Mouse (Mus musculus): ENCODE measurements around the gene Fam160a1. TPM values are rescaled to one million over a fixed set of nuclear protein-coding genes. Genes with fewer than 3 reads are reported as not detected.

Fam160a1 gene
- polyA plus RNA-seq, 1 experiment from 2014 or later, result 0.64 TPM

DNA sequence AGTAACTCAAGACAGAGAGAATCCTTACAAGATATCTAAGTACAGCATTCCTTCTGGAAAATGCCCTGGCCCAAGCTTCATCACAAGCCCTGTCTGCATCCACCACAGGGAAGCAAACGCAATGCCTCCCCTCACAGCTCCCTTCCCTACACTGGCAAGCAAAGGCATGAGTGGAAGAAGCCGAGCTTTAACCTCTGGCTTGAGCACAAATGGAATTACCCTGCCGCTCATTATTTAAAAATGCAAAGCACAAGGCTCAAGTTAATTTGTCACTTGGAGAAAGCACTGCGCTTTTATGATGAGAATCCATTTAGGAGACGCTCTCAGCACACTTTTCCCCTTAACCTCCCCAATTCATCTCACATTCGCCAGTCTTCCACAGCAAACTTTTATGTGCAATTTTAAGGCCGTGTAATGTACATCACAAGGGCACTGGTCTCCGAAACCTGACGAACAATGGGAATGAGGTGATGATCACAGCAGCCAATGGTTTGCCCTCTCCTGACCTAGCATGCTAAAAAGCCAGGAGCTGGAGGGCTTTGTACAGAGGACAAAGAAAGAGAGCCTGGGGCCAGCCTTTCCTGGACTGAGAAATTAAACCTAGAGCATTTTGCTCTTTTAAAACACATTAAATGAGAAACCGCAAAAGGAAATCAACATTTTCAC, 15.5 kb upstream of the Fam160a1 start:
- no peaks in the 10 kb centered on the region for H3K27me3 ChIP-seq (ENCODE audit: control insufficient read depth, insufficient read depth, low read length)
- no peaks in the 10 kb centered on the region for H3K4me1 ChIP-seq (replicated peaks; ENCODE audit: control insufficient read depth, insufficient read depth, low read length)
- no peak overlapping the region for H3K4me3 ChIP-seq (ENCODE audit: low read depth, low read length)
- 57% methylated on average over 10 of the region's 10 CpGs for WGBS
- no peak overlapping the region for H3K9ac ChIP-seq (ENCODE audit: low read length)
- DNase-seq (ENCODE audit: low spot score), result no peak
- no peak overlapping the region for H3K27ac ChIP-seq (ENCODE audit: low read depth, low read length)
- H3K36me3 ChIP-seq (ENCODE audit: control insufficient read depth, insufficient read depth, low read length), result no peaks in the 10 kb centered on the region
- H3K9me3 ChIP-seq (ENCODE audit: control insufficient read depth, low read length), result no peaks in the 10 kb centered on the region
- no peak overlapping the region for H3K4me2 ChIP-seq (ENCODE audit: low read depth, low read length, severe bottlenecking)
- no peak for ATAC-seq (replicated peaks; ENCODE audit: low FRiP score)

DNA sequence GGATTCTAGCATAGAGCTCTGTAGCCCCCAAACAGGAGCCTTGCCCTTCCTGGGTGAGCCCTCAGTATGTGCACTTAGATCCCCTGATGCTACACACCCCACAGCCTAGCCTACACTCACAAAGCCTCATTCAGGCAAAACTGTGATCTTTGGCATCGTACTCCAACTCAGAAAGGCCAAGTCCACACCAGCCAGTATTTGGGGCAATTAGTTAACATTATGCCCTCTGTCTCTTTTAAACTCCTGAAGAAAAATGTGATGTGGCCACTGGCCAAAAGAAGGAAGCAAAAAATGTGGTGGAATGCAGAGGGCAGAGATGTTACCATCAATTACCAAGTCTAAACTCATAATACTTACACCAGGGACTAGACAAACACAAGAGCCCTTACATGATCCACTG, 14.7 kb upstream of the Fam160a1 start:
- H3K27me3 ChIP-seq (ENCODE audit: control insufficient read depth, insufficient read depth, low read length), result no peaks in the 10 kb centered on the region
- no peak for ATAC-seq (replicated peaks; ENCODE audit: low FRiP score)
- DNase-seq (ENCODE audit: low spot score), result no peak
- no peaks in the 10 kb centered on the region for H3K9me3 ChIP-seq (ENCODE audit: control insufficient read depth, low read length)
- no peak overlapping the region for H3K27ac ChIP-seq (ENCODE audit: low read depth, low read length)
- H3K4me1 ChIP-seq (replicated peaks; ENCODE audit: control insufficient read depth, insufficient read depth, low read length), result no peaks in the 10 kb centered on the region
- no peak overlapping the region for H3K4me3 ChIP-seq (ENCODE audit: low read depth, low read length)
- WGBS, result 94% methylated on average over 1 of the region's 1 CpGs
- no peak overlapping the region for H3K9ac ChIP-seq (ENCODE audit: low read length)
- no peak overlapping the region for H3K4me2 ChIP-seq (ENCODE audit: low read depth, low read length, severe bottlenecking)
- H3K36me3 ChIP-seq (ENCODE audit: control insufficient read depth, insufficient read depth, low read length), result no peaks in the 10 kb centered on the region

DNA sequence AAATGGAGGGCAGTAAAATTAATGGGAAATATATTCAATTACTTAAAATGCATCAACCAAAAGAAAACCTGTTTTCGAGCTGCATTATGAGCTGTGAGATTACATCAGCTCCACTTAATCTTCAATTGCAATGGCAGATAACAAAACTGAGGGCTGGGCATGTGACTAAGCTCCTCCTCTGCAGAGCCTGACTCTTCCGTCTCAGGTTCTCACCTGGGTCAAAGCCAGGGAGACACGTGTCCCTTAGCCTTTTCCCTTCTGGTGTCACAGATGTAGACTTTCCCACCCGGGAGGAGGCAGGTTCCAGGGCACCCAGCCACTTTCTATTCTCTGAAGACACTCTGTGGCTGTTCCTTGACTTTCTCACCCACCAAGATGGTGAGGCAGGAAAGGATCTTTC, 12.0 kb upstream of the Fam160a1 start:
- Histone ChIP-seq H3K4me2 (ENCODE audit: low read depth, low read length, severe bottlenecking) (no peak overlapping the region), H3K9me3 (ENCODE audit: control insufficient read depth, low read length) (no peaks in the 10 kb centered on the region), H3K4me3 (ENCODE audit: low read depth, low read length) (no peak overlapping the region), H3K27ac (ENCODE audit: low read depth, low read length) (no peak overlapping the region), H3K36me3 (ENCODE audit: control insufficient read depth, insufficient read depth, low read length) (no peaks in the 10 kb centered on the region), H3K9ac (ENCODE audit: low read length) (no peak overlapping the region), H3K27me3 (ENCODE audit: control insufficient read depth, insufficient read depth, low read length) (no peaks in the 10 kb centered on the region), H3K4me1 (replicated peaks; ENCODE audit: control insufficient read depth, insufficient read depth, low read length) (no peaks in the 10 kb centered on the region)
- DNase-seq (ENCODE audit: low spot score), result no peak
- 80% methylated on average over 4 of the region's 4 CpGs for WGBS
- ATAC-seq (replicated peaks; ENCODE audit: low FRiP score), result no peak

DNA sequence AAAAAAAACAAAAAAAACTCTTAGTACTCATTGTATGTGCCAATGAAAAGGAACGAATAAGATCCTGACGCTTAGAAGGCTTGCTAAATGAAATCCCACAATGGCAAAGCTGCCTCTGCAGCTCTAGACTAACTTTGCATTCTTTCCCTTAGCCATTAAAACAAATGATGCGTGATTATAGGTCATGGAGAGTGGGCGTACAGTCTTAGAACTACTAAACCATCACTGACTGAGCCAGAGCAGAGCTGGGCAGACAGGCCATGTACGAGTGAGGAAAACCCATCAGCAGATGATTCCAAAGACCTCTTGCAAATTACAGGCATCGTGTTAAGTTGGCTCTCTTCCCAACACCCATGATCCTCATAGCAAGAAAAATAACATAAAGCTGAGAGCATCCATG, 10.7 kb upstream of the Fam160a1 start:
- no peak overlapping the region for H3K4me3 ChIP-seq (ENCODE audit: low read depth, low read length)
- H3K27ac ChIP-seq (ENCODE audit: low read depth, low read length), result no peak overlapping the region
- no peak overlapping the region for H3K9ac ChIP-seq (ENCODE audit: low read length)
- ATAC-seq (replicated peaks; ENCODE audit: low FRiP score) (no peak), DNase-seq (ENCODE audit: low spot score) (no peak)
- no peaks in the 10 kb centered on the region for H3K27me3 ChIP-seq (ENCODE audit: control insufficient read depth, insufficient read depth, low read length)
- 65% methylated on average over 6 of the region's 6 CpGs for WGBS
- no peaks in the 10 kb centered on the region for H3K9me3 ChIP-seq (ENCODE audit: control insufficient read depth, low read length)
- no peaks in the 10 kb centered on the region for H3K4me1 ChIP-seq (replicated peaks; ENCODE audit: control insufficient read depth, insufficient read depth, low read length)
- no peaks in the 10 kb centered on the region for H3K36me3 ChIP-seq (ENCODE audit: control insufficient read depth, insufficient read depth, low read length)
- H3K4me2 ChIP-seq (ENCODE audit: low read depth, low read length, severe bottlenecking), result no peak overlapping the region

DNA sequence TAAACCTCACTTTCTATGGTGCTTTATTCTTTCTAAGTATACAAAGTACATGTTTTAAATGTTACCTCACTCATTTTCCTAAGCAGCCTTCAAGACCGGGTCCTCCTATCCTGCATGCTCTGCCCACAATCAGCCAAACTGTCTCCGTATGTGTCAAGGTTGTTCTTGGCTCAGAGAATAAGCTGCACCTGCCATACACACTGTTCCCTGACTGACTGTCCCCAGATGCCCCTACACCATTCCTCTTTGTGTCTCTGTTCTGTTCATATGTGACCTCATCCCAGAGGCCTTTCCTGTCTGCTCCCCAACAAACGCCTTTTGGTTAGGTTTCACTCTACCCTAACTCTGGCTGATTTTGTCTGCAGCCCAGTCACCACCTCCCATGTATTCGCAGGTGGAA, 10.2 kb upstream of the Fam160a1 start:
- no peak overlapping the region for H3K4me3 ChIP-seq (ENCODE audit: low read depth, low read length)
- H3K9me3 ChIP-seq (ENCODE audit: control insufficient read depth, low read length), result no peaks in the 10 kb centered on the region
- 82% methylated on average over 4 of the region's 4 CpGs for WGBS
- no peaks in the 10 kb centered on the region for H3K36me3 ChIP-seq (ENCODE audit: control insufficient read depth, insufficient read depth, low read length)
- no peak overlapping the region for H3K27ac ChIP-seq (ENCODE audit: low read depth, low read length)
- H3K27me3 ChIP-seq (ENCODE audit: control insufficient read depth, insufficient read depth, low read length), result no peaks in the 10 kb centered on the region
- DNase-seq (ENCODE audit: low spot score) (no peak), ATAC-seq (replicated peaks; ENCODE audit: low FRiP score) (no peak)
- no peak overlapping the region for H3K4me2 ChIP-seq (ENCODE audit: low read depth, low read length, severe bottlenecking)
- no peak overlapping the region for H3K9ac ChIP-seq (ENCODE audit: low read length)
- H3K4me1 ChIP-seq (replicated peaks; ENCODE audit: control insufficient read depth, insufficient read depth, low read length), result no peaks in the 10 kb centered on the region

DNA sequence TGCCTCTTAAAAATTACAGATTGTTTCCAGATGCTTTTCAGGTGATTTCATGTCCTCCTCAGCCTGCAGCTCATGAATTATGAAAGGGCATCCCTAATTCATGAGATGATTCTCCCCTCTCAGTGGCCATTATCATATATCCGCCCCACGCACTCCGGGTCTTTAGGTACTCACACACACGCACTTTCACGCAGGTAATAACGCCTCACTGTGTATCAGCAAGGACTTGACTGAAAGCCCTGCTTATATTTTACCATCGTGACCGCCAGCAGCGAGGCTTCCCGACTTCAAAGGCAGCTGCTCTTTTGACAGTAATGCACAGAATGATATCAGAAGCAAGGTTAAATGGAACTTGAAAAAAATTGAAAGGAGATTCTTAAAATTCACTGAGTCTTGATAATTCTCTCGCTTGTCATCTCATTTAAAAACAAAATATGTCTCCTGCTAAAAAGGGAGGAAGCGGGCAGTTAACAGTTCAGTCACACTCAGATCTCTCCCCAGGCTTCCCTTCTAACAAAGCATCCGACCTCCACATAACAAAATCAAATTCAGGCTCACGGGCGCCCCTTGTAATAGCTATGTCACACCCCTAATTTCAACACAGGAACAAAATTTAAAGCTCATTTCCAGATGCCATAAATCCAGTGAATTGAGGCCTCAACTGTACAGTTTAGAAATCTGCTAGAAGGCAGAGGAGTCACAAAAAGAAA, 3.9 kb upstream of the Fam160a1 start:
- H3K9me3 ChIP-seq (ENCODE audit: control insufficient read depth, low read length), result no peaks in the 10 kb centered on the region
- H3K4me2 ChIP-seq (ENCODE audit: low read depth, low read length, severe bottlenecking), result no peak overlapping the region
- H3K27ac ChIP-seq (ENCODE audit: low read depth, low read length), result no peak overlapping the region
- ATAC-seq (replicated peaks; ENCODE audit: low FRiP score) (no peak), DNase-seq (ENCODE audit: low spot score) (no peak)
- H3K4me3 ChIP-seq (ENCODE audit: low read depth, low read length), result no peak overlapping the region
- no peak overlapping the region for H3K9ac ChIP-seq (ENCODE audit: low read length)
- H3K4me1 ChIP-seq (replicated peaks; ENCODE audit: control insufficient read depth, insufficient read depth, low read length), result no peaks in the 10 kb centered on the region
- H3K27me3 ChIP-seq (ENCODE audit: control insufficient read depth, insufficient read depth, low read length), result no peaks in the 10 kb centered on the region
- WGBS, result 85% methylated on average over 15 of the region's 15 CpGs
- no peaks in the 10 kb centered on the region for H3K36me3 ChIP-seq (ENCODE audit: control insufficient read depth, insufficient read depth, low read length)

DNA sequence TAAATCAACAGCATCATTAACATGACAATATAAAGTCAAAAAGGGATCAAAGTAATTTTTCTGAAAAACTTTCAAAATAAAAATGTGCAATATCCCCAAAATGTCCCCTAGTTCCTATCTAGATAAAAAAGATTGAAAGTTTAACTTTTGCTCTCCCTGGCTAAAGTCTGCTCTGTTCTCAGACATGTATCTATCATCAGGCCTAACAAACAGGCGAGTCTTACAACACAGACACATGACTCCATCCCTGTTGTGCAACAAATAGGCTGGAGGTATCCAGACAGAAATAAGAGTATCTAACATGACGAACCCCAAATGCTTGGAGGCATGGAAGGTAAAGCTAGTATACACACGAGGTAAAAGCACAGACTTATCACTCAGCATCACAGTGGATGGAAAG, 2.2 kb upstream of the Fam160a1 start:
- Histone ChIP-seq H3K36me3 (ENCODE audit: control insufficient read depth, insufficient read depth, low read length) (no peaks in the 10 kb centered on the region), H3K27me3 (ENCODE audit: control insufficient read depth, insufficient read depth, low read length) (no peaks in the 10 kb centered on the region), H3K9ac (ENCODE audit: low read length) (no peak overlapping the region), H3K4me3 (ENCODE audit: low read depth, low read length) (no peak overlapping the region), H3K9me3 (ENCODE audit: control insufficient read depth, low read length) (no peaks in the 10 kb centered on the region), H3K4me2 (ENCODE audit: low read depth, low read length, severe bottlenecking) (no peak overlapping the region), H3K4me1 (replicated peaks; ENCODE audit: control insufficient read depth, insufficient read depth, low read length) (no peaks in the 10 kb centered on the region), H3K27ac (ENCODE audit: low read depth, low read length) (no peak overlapping the region)
- DNase-seq (ENCODE audit: low spot score), result no peak
- ATAC-seq (replicated peaks; ENCODE audit: low FRiP score), result no peak
- 86% methylated on average over 3 of the region's 3 CpGs for WGBS

DNA sequence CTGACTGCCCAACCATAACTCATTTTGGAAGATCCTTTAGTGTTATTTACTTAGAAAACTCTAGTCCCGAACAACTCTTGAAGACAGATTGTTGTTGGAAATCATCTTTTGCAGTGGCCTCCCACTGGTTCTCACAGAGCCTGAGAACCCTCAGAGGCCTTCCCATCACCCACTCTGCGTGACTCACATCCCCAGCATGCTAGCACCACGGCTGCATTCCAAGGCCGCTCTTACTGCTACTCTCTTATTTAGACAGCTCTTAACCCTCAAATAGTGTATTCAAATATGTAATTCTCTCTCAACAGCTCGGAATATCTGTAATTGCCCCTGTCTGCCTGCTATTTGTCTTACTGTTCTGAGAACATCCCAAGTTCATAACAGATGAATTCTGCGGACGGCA, 2.9 kb downstream of the Fam160a1 start:
- H3K9me3 ChIP-seq (ENCODE audit: control insufficient read depth, low read length), result no peaks in the 10 kb centered on the region
- no peak for DNase-seq (ENCODE audit: low spot score)
- 84% methylated on average over 7 of the region's 7 CpGs for WGBS
- H3K9ac ChIP-seq (ENCODE audit: low read length), result no peak overlapping the region
- no peaks in the 10 kb centered on the region for H3K4me1 ChIP-seq (replicated peaks; ENCODE audit: control insufficient read depth, insufficient read depth, low read length)
- no peak overlapping the region for H3K27ac ChIP-seq (ENCODE audit: low read depth, low read length)
- no peaks in the 10 kb centered on the region for H3K27me3 ChIP-seq (ENCODE audit: control insufficient read depth, insufficient read depth, low read length)
- H3K4me2 ChIP-seq (ENCODE audit: low read depth, low read length, severe bottlenecking), result no peak overlapping the region
- no peak for ATAC-seq (replicated peaks; ENCODE audit: low FRiP score)
- no peaks in the 10 kb centered on the region for H3K36me3 ChIP-seq (ENCODE audit: control insufficient read depth, insufficient read depth, low read length)
- no peak overlapping the region for H3K4me3 ChIP-seq (ENCODE audit: low read depth, low read length)
